Mouse (Mus musculus) kidney, postnatal 0 days (tissue): ENCODE measurements at regions not wholly inside any gene's neighbourhood (a gene's known extent, or its start where the extent isn't known, plus 50 kb on each side); places are given as distances from the start of the nearest gene placed in this dataset.

ENCODE experiments used
- ATAC-seq: fragments of 200-750 bp; cut with Nextera tagmentation; replicated peaks from 2 replicates; pipeline ENCODE4 v1.8.0; 2017; ENCODE audit warnings: low read depth, moderate number of reproducible peaks, moderate TSS enrichment, moderate library complexity; ENCODE audit not compliant: low FRiP score
- DNase-seq: peaks from one replicate; pipeline ENCODE4 v3.0.0-alpha.2; 2016; ENCODE audit warnings: low spot score
- H3K27ac ChIP-seq: fragments of 300-500 bp; sonication (generic); 2 replicates; pipeline ENCODE4 v1.5.1; 2014; ENCODE audit warnings: mild to moderate bottlenecking
- H3K27me3 ChIP-seq: fragments of 300-500 bp; sonication (generic); 2 replicates; pipeline ENCODE4 v1.6.1; 2014; ENCODE audit warnings: low read length, mixed read lengths; ENCODE audit not compliant: insufficient read depth
- H3K36me3 ChIP-seq: fragments of 300-500 bp; sonication (generic); 2 replicates; pipeline ENCODE4 v1.6.1; 2014; ENCODE audit warnings: low read length, mixed read lengths; ENCODE audit not compliant: insufficient read depth
- H3K4me1 ChIP-seq: fragments of 300-500 bp; sonication (generic); replicated peaks from 2 replicates; pipeline ENCODE4 v1.6.1; 2014; ENCODE audit warnings: antibody characterized with exemption, low read length, mixed read lengths; ENCODE audit not compliant: insufficient read depth
- H3K4me2 ChIP-seq: fragments of 300-500 bp; sonication (generic); 2 replicates; pipeline ENCODE4 v1.6.1; 2014; ENCODE audit warnings: mild to moderate bottlenecking, low read length, moderate library complexity, mixed read lengths
- H3K4me3 ChIP-seq: fragments of 300-500 bp; sonication (generic); replicated peaks from 2 replicates; pipeline ENCODE4 v1.5.1; 2014; ENCODE audit warnings: low read depth, low read length
- H3K9ac ChIP-seq: fragments of 300-500 bp; sonication (generic); 2 replicates; pipeline ENCODE4 v1.6.1; 2014; ENCODE audit warnings: low read depth, low read length
- H3K9me3 ChIP-seq: fragments of 300-500 bp; sonication (generic); replicated peaks from 2 replicates; pipeline ENCODE4 v1.6.1; 2016; ENCODE audit warnings: low read length, inconsistent platforms, mixed read lengths
- CTCF ChIP-seq: IDR thresholded peaks from 2 replicates; pipeline ENCODE4 v1.5.1; 2016; ENCODE audit warnings: antibody characterized with exemption, low read depth, mild to moderate bottlenecking, moderate library complexity
- WGBS: fragments of 180-500 bp; shearing (Covaris S2); extraction: QIAGEN DNeasy Blood & Tissue Kit; methylation state at CpG from one replicate; pipeline ENCODE4 v1.1.7; 2014; 5-methylcytosine and 5-hydroxymethylcytosine counted together

- no peak for DNase-seq
- no peak overlapping the region for H3K27ac ChIP-seq
- H3K9ac ChIP-seq = no peak overlapping the region
Observed at GRCm38 (mm10) chr12:70579328-70579905, 126.5 kb downstream of the Tmx1 start.

DNA sequence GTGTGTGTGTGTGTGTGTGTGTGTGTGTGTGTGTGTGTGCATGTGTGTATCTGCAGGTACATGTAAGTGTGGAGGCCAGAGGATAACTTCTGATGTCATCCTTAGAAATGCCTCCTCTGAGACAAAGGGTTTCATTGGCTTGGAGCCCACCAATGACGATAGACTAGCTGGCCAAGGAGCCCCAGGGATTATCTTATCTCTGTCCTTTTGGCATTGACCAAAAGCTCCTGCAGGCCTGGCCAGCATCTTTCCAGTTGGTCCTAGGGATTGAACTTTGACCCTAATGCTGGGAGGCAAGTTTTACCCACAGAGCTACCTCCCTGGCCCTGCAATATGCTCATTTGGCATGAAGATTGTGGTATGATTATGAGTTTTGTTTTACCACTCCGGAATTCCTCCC lies 133.3 kb downstream of the Tmx1 start:
- Histone ChIP-seq H3K36me3 (no peaks in the 10 kb centered on the region), H3K4me3 (no peak overlapping the region), H3K9ac (no peak overlapping the region), H3K27ac (no peak overlapping the region), H3K27me3 (no peaks in the 10 kb centered on the region), H3K4me1 (peaks cover 7% of the 10 kb centered on the region; the same call in 1 of the 2 replicates), H3K9me3 (no peaks in the 10 kb centered on the region), H3K4me2 (no peak overlapping the region)
- 93% methylated on average over 2 of the region's 2 CpGs for WGBS
- no peak for ATAC-seq
- DNase-seq = no peak
- no peak for TF ChIP-seq CTCF

More at GRCm38 (mm10) chr12:70579328-70579905, 126.5 kb downstream of the Tmx1 start:
- ATAC-seq = no peak
- no peaks in the 10 kb centered on the region for H3K27me3 ChIP-seq
- 89% methylated on average over 8 of the region's 8 CpGs for WGBS
- H3K4me3 ChIP-seq = no peak overlapping the region
- no peaks in the 10 kb centered on the region for H3K4me1 ChIP-seq
- no peaks in the 10 kb centered on the region for H3K36me3 ChIP-seq
- no peaks in the 10 kb centered on the region for H3K9me3 ChIP-seq
- TF ChIP-seq CTCF = no peak
- no peak overlapping the region for H3K4me2 ChIP-seq

GRCm38 (mm10) chr12:70588234-70588633 lies 135.3 kb downstream of the Tmx1 start:
- ATAC-seq (no peak), DNase-seq (peak; percentile 53)
- Histone ChIP-seq H3K4me1 (peaks cover 7% of the 10 kb centered on the region; the same call in 1 of the 2 replicates), H3K9ac (no peak overlapping the region), H3K9me3 (no peaks in the 10 kb centered on the region), H3K36me3 (no peaks in the 10 kb centered on the region), H3K4me2 (no peak overlapping the region), H3K4me3 (no peak overlapping the region), H3K27ac (0 out of 2 replicates have a peak overlapping the region, but pooled peaks have one; percentile 43), H3K27me3 (no peaks in the 10 kb centered on the region)
- WGBS = 26% methylated on average over 3 of the region's 3 CpGs
- no peak for TF ChIP-seq CTCF

GRCm38 (mm10) chr12:70589315-70589742 lies 136.4 kb downstream of the Tmx1 start:
- no peak overlapping the region for H3K9ac ChIP-seq
- peaks cover 7% of the 10 kb centered on the region; the same call in 1 of the 2 replicates for H3K4me1 ChIP-seq
- peak overlapping the region; percentile 47; the same call in 1 of the 2 replicates for H3K27ac ChIP-seq
- no peak for ATAC-seq
- TF ChIP-seq CTCF = peak; percentile 41; the same call in 1 of the 2 replicates
- H3K36me3 ChIP-seq = no peaks in the 10 kb centered on the region
- H3K27me3 ChIP-seq = no peaks in the 10 kb centered on the region
- 61% methylated on average over 2 of the region's 2 CpGs for WGBS
- no peaks in the 10 kb centered on the region for H3K9me3 ChIP-seq
- H3K4me2 ChIP-seq = no peak overlapping the region
- DNase-seq = peak; percentile 42
- H3K4me3 ChIP-seq = no peak overlapping the region

GRCm38 (mm10) chr12:70590456-70591050 lies 137.7 kb downstream of the Tmx1 start:
- ATAC-seq (no peak), DNase-seq (peak; percentile 22)

DNA sequence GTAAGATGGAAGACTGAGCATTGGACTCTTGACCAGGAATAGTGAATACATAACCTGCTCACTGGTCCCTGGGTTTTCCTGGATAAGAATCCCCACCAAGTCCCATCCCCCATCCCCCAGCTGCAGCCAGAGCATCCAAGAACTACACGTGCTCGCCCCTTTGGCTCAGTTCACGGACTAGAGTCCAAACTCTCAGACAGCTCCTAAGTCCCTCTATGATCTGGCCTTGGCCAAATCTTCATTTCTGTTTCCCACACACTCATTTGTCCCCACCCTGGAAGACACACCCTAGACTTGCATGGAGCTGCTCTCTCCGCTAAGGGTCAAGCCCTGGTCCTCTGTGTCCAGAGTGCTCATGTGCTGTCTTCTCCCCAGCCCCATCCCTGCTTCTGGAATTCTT lies 139.9 kb downstream of the Tmx1 start:
- no peak overlapping the region for H3K9ac ChIP-seq
- H3K36me3 ChIP-seq = no peaks in the 10 kb centered on the region
- H3K9me3 ChIP-seq = no peaks in the 10 kb centered on the region
- no peak overlapping the region for H3K4me2 ChIP-seq
- TF ChIP-seq CTCF = no peak
- no peaks in the 10 kb centered on the region for H3K27me3 ChIP-seq
- peaks cover 7% of the 10 kb centered on the region; the same call in 1 of the 2 replicates for H3K4me1 ChIP-seq
- ATAC-seq (peak; percentile 80), DNase-seq (no peak)
- H3K27ac ChIP-seq = no peak overlapping the region
- no peak overlapping the region for H3K4me3 ChIP-seq
- 83% methylated on average over 4 of the region's 4 CpGs for WGBS

More at GRCm38 (mm10) chr12:70590456-70591050, 137.7 kb downstream of the Tmx1 start:
- H3K27me3 ChIP-seq = no peaks in the 10 kb centered on the region
- H3K9ac ChIP-seq = no peak overlapping the region
- H3K9me3 ChIP-seq = no peaks in the 10 kb centered on the region
- 41% methylated on average over 12 of the region's 12 CpGs for WGBS
- no peak overlapping the region for H3K4me2 ChIP-seq
- TF ChIP-seq CTCF = no peak
- H3K4me1 ChIP-seq = peaks cover 7% of the 10 kb centered on the region; the same call in 1 of the 2 replicates
- H3K4me3 ChIP-seq = no peak overlapping the region
- H3K27ac ChIP-seq = no peak overlapping the region
- H3K36me3 ChIP-seq = no peaks in the 10 kb centered on the region
